Mouse (Mus musculus): ENCODE data around the gene Ly6c1. TPM values are rescaled to one million over a fixed set of nuclear protein-coding genes. Genes with fewer than 3 reads are reported as not detected.
"Not testable (repeated sequence)": the region's sequence is repeated elsewhere in the genome, so short reads cannot be mapped to it uniquely, and the experiment has no call there.

Gene Ly6c1
- 5.6 and 5.9 TPM in 2 replicates for polyA plus RNA-seq (2014; fragmentation: Nextera tagmentation; extraction: Ambion mirVana)

DNA sequence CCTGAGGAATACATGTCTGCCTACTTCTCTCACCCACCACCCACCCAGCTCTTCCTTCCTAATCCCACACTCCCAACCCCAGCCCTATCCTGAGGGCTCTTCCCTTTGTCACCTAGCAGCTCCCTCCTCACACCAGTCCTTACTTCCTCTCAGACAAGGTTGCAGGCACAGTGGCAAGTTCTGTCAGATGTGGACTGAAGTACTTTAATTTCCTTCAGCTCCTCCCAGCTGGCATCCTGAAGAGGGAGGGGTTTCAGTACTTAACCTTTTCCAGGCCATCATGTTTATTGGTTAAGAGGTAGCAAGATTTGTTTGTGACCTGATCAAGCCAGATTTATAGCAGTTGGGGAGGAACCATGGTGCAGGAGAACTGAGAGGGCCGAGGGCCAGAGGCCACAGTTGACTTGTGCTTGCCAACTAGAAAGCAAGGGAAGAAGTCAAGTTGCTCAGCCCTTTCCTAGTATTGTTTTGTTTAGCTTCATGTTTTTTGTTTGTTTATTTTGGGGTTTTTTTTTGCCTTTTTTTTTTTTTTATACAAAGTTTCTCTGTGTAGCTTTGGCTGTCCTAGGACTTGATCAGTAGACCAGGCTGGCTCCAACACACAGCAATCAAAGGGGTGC lies at the start of gene Ly6c1:
Gene Ly6c1, minus strand, starts transcription at position 189 of the 620 bp plus-strand sequence.
- H3K4me1 ChIP-seq (replicated peaks; ENCODE audit: control insufficient read depth, insufficient read depth, low read length); ATAC-seq (ENCODE audit: low FRiP score); H3K4me3 ChIP-seq (replicated peaks; ENCODE audit: low read length); H3K4me2 ChIP-seq (replicated peaks); H3K9ac ChIP-seq; H3K27me3 ChIP-seq (ENCODE audit: control insufficient read depth, insufficient read depth, low read length); H3K27ac ChIP-seq; H3K9me3 ChIP-seq (ENCODE audit: control insufficient read depth, low read length); DNase-seq (ENCODE audit: low spot score); H3K36me3 ChIP-seq (replicated peaks; ENCODE audit: control insufficient read depth, insufficient read depth): not testable (repeated sequence)
- WGBS = 83% methylated on average over 1 of the region's 1 CpGs

GRCm38 (mm10) chr15:75088041-75088440 lies 39.4 kb upstream of the Ly6c1 start:
- not testable (repeated sequence) for H3K9ac ChIP-seq; DNase-seq (ENCODE audit: low spot score); H3K4me2 ChIP-seq (replicated peaks); H3K4me1 ChIP-seq (replicated peaks; ENCODE audit: control insufficient read depth, insufficient read depth, low read length); H3K36me3 ChIP-seq (replicated peaks; ENCODE audit: control insufficient read depth, insufficient read depth); H3K27ac ChIP-seq; H3K27me3 ChIP-seq (ENCODE audit: control insufficient read depth, insufficient read depth, low read length); H3K4me3 ChIP-seq (replicated peaks; ENCODE audit: low read length); ATAC-seq (ENCODE audit: low FRiP score); H3K9me3 ChIP-seq (ENCODE audit: control insufficient read depth, low read length)
- 13% methylated on average over 2 of the region's 2 CpGs for WGBS

DNA sequence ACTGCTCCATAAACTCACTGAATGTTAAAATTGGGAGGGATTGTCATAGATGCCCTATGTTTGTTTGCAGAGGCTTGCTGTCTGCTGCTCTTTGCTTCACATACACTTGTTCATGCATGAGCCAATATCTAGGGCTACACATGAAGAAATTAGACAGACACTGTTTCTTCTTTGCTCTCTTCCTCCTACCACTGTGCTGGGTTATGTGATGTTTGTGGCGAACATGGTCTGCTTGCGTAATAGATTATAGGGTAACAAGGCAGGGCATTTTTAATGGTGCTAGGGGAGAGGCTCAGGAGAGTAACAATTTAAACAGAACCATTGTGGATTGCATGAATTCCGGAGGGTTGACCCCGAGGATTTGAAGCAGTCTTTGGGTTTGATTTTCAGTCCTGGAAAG lies 21.3 kb upstream of the Ly6c1 start:
- no peaks in the 10 kb centered on the region for H3K36me3 ChIP-seq (replicated peaks; ENCODE audit: control insufficient read depth, insufficient read depth)
- DNase-seq (ENCODE audit: low spot score) (no peak), ATAC-seq (ENCODE audit: low FRiP score) (no peak)
- no peak overlapping the region for H3K4me3 ChIP-seq (replicated peaks; ENCODE audit: low read length)
- H3K9ac ChIP-seq = no peak overlapping the region
- 86% methylated on average over 4 of the region's 4 CpGs for WGBS
- no peaks in the 10 kb centered on the region for H3K27me3 ChIP-seq (ENCODE audit: control insufficient read depth, insufficient read depth, low read length)
- H3K4me2 ChIP-seq (replicated peaks) = no peak overlapping the region
- no peak overlapping the region for H3K27ac ChIP-seq
- H3K4me1 ChIP-seq (replicated peaks; ENCODE audit: control insufficient read depth, insufficient read depth, low read length) = no peaks in the 10 kb centered on the region
- H3K9me3 ChIP-seq (ENCODE audit: control insufficient read depth, low read length) = no peaks in the 10 kb centered on the region

GRCm38 (mm10) chr15:75062030-75062574 lies 13.5 kb upstream of the Ly6c1 start:
- ATAC-seq (ENCODE audit: low FRiP score); H3K4me3 ChIP-seq (replicated peaks; ENCODE audit: low read length); H3K4me1 ChIP-seq (replicated peaks; ENCODE audit: control insufficient read depth, insufficient read depth, low read length); H3K36me3 ChIP-seq (replicated peaks; ENCODE audit: control insufficient read depth, insufficient read depth); H3K9me3 ChIP-seq (ENCODE audit: control insufficient read depth, low read length); H3K27ac ChIP-seq; H3K9ac ChIP-seq; H3K27me3 ChIP-seq (ENCODE audit: control insufficient read depth, insufficient read depth, low read length); H3K4me2 ChIP-seq (replicated peaks): not testable (repeated sequence)
- 31% methylated on average over 6 of the region's 6 CpGs for WGBS
- peak; percentile 58 for DNase-seq (ENCODE audit: low spot score)

DNA sequence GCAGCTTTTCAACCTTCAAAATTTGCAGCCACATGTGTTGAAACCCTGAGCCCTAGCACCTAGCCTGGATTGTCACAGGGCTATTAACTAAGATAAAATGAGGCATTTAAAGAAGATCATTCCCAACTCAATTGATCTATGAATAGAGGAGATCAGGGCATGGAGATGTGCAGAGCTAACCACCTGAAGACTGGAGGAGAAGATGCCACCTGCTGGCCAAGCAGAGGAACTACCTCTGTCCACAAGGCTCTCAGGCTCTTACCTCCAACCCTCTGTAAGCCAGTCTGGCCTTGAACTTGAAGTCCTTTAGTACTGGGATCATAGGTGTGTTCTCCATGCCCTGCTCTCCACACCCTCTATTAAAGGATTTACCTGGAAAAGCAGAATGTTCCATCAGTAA lies 11.9 kb upstream of the Ly6c1 start:
- H3K9me3 ChIP-seq (ENCODE audit: control insufficient read depth, low read length) = no peaks in the 10 kb centered on the region
- H3K36me3 ChIP-seq (replicated peaks; ENCODE audit: control insufficient read depth, insufficient read depth) = no peaks in the 10 kb centered on the region

DNA sequence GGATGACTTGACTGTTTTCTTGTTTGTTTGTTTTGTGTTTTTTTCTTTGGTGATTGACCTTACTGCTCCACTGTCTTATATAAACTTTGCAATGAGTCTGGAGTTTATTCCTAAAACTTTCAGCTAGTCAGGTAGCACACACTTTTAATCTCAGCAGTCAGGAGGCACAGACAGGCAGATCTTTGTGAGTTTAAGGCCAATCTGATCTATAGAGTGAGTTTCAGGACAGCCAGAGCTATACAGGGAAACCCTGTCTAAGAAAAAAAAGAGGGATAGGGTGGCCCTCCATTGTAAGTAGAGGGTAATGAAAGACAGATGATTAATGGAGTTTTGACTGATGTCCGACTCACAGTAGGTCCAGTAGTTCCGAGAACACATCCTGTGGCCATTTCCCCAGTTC lies 7.4 kb upstream of the Ly6c1 start:
- 83% methylated on average over 2 of the region's 2 CpGs for WGBS
- ATAC-seq (ENCODE audit: low FRiP score) = no peak

More for the DNA sequence above, 11.9 kb upstream of the Ly6c1 start:
- no peaks in the 10 kb centered on the region for H3K4me1 ChIP-seq (replicated peaks; ENCODE audit: control insufficient read depth, insufficient read depth, low read length)
- H3K27me3 ChIP-seq (ENCODE audit: control insufficient read depth, insufficient read depth, low read length) = no peaks in the 10 kb centered on the region
- no peak overlapping the region for H3K27ac ChIP-seq
- no peak for ATAC-seq (ENCODE audit: low FRiP score)
- no peak overlapping the region for H3K4me3 ChIP-seq (replicated peaks; ENCODE audit: low read length)
- peak; percentile 28 for DNase-seq (ENCODE audit: low spot score)
- no peak overlapping the region for H3K4me2 ChIP-seq (replicated peaks)
- H3K9ac ChIP-seq = no peak overlapping the region

DNA sequence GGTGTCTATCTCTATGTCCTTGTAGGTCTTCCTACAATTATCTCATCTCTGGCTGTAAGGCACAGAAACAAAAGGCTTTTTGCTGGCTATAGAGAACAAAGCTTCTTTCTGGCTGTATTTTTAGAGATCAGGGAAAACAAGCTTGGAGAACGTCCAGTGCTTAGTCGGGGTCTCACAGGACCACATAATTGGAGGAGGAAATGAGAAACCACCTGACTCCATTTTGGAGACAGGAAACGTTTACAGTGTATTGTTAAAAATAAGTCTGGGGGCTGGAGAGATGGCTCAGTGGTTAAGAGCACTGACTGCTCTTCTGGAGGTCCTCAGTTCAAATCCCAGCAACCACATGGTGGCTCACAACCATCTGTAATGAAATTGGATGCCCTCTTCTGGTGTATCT lies 6.8 kb upstream of the Ly6c1 start:
- not testable (repeated sequence) for DNase-seq (ENCODE audit: low spot score); H3K9me3 ChIP-seq (ENCODE audit: control insufficient read depth, low read length); H3K4me1 ChIP-seq (replicated peaks; ENCODE audit: control insufficient read depth, insufficient read depth, low read length); ATAC-seq (ENCODE audit: low FRiP score); H3K9ac ChIP-seq; H3K36me3 ChIP-seq (replicated peaks; ENCODE audit: control insufficient read depth, insufficient read depth); H3K4me2 ChIP-seq (replicated peaks); H3K27me3 ChIP-seq (ENCODE audit: control insufficient read depth, insufficient read depth, low read length); H3K27ac ChIP-seq; H3K4me3 ChIP-seq (replicated peaks; ENCODE audit: low read length)
- 46% methylated on average over 3 of the region's 3 CpGs for WGBS

More for the DNA sequence above, 7.4 kb upstream of the Ly6c1 start:
- DNase-seq (ENCODE audit: low spot score) = no peak
- Histone ChIP-seq H3K4me2 (replicated peaks) (no peak overlapping the region), H3K4me3 (replicated peaks; ENCODE audit: low read length) (no peak overlapping the region), H3K27me3 (ENCODE audit: control insufficient read depth, insufficient read depth, low read length) (no peaks in the 10 kb centered on the region), H3K4me1 (replicated peaks; ENCODE audit: control insufficient read depth, insufficient read depth, low read length) (no peaks in the 10 kb centered on the region), H3K27ac (no peak overlapping the region), H3K9ac (no peak overlapping the region), H3K36me3 (replicated peaks; ENCODE audit: control insufficient read depth, insufficient read depth) (no peaks in the 10 kb centered on the region), H3K9me3 (ENCODE audit: control insufficient read depth, low read length) (no peaks in the 10 kb centered on the region)

DNA sequence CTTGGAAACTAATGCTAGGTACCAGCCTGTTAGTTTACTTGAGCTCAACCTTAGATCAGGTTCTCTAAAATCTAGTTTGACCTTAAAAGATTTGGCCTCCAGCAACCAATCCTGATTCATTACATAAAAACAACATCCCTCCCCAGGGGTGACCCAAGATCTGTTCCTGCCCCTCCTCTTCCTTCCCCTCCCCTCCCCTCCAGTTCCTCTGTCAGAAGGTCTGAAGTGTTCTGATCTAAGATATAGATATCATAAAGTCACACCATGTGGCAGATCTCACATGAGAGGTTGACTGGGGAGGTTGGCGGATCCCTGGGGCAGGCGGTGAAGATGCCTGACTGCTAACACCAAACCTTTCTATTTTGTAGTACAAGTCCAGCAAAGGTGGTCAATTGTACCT lies 3.8 kb upstream of the Ly6c1 start:
- H3K4me2 ChIP-seq (replicated peaks); H3K4me3 ChIP-seq (replicated peaks; ENCODE audit: low read length); H3K27ac ChIP-seq; H3K9ac ChIP-seq; ATAC-seq (ENCODE audit: low FRiP score); H3K36me3 ChIP-seq (replicated peaks; ENCODE audit: control insufficient read depth, insufficient read depth); H3K4me1 ChIP-seq (replicated peaks; ENCODE audit: control insufficient read depth, insufficient read depth, low read length); H3K27me3 ChIP-seq (ENCODE audit: control insufficient read depth, insufficient read depth, low read length); H3K9me3 ChIP-seq (ENCODE audit: control insufficient read depth, low read length); DNase-seq (ENCODE audit: low spot score): not testable (repeated sequence)
- 93% methylated on average over 2 of the region's 2 CpGs for WGBS

GRCm38 (mm10) chr15:75051141-75051540 lies 2.5 kb upstream of the Ly6c1 start:
- DNase-seq (ENCODE audit: low spot score); H3K9me3 ChIP-seq (ENCODE audit: control insufficient read depth, low read length); H3K4me2 ChIP-seq (replicated peaks); H3K27ac ChIP-seq; H3K27me3 ChIP-seq (ENCODE audit: control insufficient read depth, insufficient read depth, low read length); H3K4me3 ChIP-seq (replicated peaks; ENCODE audit: low read length); H3K4me1 ChIP-seq (replicated peaks; ENCODE audit: control insufficient read depth, insufficient read depth, low read length); ATAC-seq (ENCODE audit: low FRiP score); H3K9ac ChIP-seq; H3K36me3 ChIP-seq (replicated peaks; ENCODE audit: control insufficient read depth, insufficient read depth): not testable (repeated sequence)
- WGBS = 54% methylated on average over 3 of the region's 3 CpGs

DNA sequence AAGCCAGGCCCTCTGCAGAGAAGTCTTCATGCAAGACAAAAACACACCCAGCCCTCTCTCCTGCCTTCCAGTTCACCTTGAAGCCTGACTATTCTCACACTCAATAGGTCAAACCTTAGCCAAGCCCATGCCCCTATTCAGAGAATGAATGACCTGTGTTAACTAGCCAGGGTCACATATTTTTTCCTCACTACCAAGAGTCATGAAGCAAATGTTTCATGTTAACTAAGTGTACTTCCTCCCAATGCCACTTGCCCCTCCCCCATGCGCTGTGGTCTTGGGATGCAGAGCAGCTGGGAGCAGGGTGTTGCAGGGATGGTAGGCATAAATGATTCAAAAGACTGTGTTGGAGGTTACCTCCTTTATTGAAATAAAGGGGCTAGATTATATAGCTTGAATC lies 2.0 kb upstream of the Ly6c1 start:
- ATAC-seq (ENCODE audit: low FRiP score); H3K27ac ChIP-seq; DNase-seq (ENCODE audit: low spot score); H3K36me3 ChIP-seq (replicated peaks; ENCODE audit: control insufficient read depth, insufficient read depth); H3K9me3 ChIP-seq (ENCODE audit: control insufficient read depth, low read length); H3K27me3 ChIP-seq (ENCODE audit: control insufficient read depth, insufficient read depth, low read length); H3K4me1 ChIP-seq (replicated peaks; ENCODE audit: control insufficient read depth, insufficient read depth, low read length); H3K4me2 ChIP-seq (replicated peaks); H3K9ac ChIP-seq; H3K4me3 ChIP-seq (replicated peaks; ENCODE audit: low read length): not testable (repeated sequence)
- 91% methylated on average over 1 of the region's 1 CpGs for WGBS
